Mouse (Mus musculus): Measurements from ENCODE around the gene P2ry14. TPM values are rescaled to one million over a fixed set of nuclear protein-coding genes. Genes with fewer than 3 reads are reported as not detected.

P2ry14 gene
- polyA plus RNA-seq (2012; rRNA removed), result 5.9 and 8.1 TPM in 2 replicates

GRCm38 (mm10) chr3:59153424-59153823, at the start of gene P2ry14:
Gene P2ry14 (minus strand): TSS chr3:59153618.

DNA sequence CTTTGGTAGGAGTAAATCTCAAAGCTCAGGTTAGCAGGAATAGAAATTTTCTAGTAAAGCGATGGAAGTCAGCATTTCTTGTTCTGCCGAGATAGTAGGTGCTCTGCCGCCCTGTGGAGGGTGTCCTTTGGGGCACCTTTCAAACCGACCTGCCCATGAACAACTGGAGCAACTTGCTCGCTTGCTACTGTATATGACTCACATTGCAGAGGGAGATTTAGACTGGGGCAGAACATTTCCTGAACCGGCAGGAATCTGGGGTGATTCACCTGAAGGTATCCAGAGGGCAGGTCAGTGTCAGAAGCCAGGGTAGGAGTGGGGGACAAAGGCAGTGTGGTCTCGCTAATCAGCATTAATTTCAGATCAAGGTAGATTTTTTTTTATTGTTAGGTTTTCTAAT, 41.5 kb upstream of the P2ry14 start, which contains the start of gene Gpr87:
TSS of gene Gpr87 (minus strand) at position 167 of the 400 bp plus-strand sequence.

DNA sequence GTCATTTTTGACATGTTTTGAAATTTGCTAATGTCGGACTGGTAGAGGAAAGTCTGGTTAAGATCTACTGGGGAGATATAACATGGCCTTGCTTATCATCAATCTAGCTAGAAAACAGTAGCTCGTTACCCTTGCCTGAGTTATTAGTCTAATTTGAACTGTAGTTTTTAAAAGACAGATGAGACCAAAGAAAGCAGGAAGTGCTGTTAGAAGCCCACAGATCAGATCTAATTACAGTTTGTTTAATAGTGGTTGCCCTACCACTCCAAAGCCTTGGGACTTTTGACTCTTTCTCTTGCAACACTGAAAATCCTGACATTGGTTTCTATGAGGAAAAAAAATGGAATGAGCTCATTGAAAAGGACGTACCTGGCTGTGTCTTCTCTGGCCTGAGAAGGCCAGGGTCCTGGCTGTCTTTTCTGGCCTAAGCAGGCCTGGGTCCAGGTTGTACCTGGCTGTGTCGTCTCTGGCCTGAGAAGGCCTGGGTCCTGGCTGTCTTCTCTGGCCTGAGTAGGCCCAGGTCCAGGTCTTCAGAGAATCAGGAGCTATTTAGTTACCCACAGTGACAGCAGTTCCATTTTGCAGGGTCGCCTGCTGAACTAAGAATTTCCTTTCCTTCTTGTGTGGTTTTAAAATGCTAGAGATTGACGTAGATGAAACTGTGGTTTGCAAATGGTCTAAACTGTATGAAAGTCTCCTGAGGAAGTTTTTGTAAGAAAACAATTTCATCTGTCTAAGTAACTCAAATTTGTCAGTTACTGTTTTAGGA, 52.0 kb downstream of the P2ry14 start, which contains the start of gene Gpr171:
TSS of gene Gpr171 (minus strand) at position 604 of the 769 bp plus-strand sequence.

Other genes with a start within 250 kb of the P2ry14 start
- 3.1 and 3.3 TPM in 2 replicates for gene Med12l, start 147.8 kb downstream of the P2ry14 start, polyA plus RNA-seq (2012; rRNA removed)
- 0.07 TPM in 2 replicates for gene Gpr171, start 51.8 kb downstream of the P2ry14 start, polyA plus RNA-seq (2012; rRNA removed)
- not detected in 2 replicates for gene Gpr87, start 41.5 kb upstream of the P2ry14 start, polyA plus RNA-seq (2012; rRNA removed)
- gene P2ry13, start 57.3 kb upstream of the P2ry14 start, polyA plus RNA-seq (2012; rRNA removed), result 0.52 and 0.78 TPM in 2 replicates
- gene P2ry12, start 109.3 kb upstream of the P2ry14 start, polyA plus RNA-seq (2012; rRNA removed), result 1.6 and 1.7 TPM in 2 replicates
- gene Igsf10, start 190.8 kb upstream of the P2ry14 start, polyA plus RNA-seq (2012; rRNA removed), result 2.5 and 2.9 TPM in 2 replicates